In the genomic region with DNA sequence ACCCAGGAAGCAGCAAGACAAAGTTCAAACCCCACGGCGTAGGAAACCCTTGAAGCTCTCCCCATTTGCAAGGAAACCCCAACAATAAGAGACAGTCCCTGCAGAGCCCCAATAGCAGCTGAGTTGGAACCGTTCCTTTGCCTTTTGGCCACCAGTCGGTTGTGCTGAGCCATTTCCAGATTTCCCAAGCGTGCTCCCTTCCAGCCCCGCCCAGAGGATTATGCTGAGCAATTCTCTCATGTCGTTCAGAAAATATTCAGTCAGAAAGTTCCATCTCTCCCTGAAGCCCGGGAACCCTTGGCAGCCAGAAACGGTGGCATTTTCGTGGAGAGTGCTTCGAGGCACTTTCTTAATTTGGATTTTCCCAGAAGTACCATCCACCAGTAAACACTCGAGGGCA, we compare ENCODE assay signal across 11 mouse cellular contexts.
DNase-seq lines count a peak whose midpoint lies in the region; ATAC-seq and TF ChIP-seq lines count a peak whose summit lies in the region.
"Had no signal": no experiment of that assay in that cellular context is flagged by ENCODE, and none has a peak within 500 bp of the region (broad histone marks: within the 10 kb centered on the region; RNA-seq: fewer than 3 reads in every experiment).

No protein-coding gene starts in this region.

- no peaks in the 10 kb centered on the region for H3K9me3 ChIP-seq in kidney, embryonic 16.5 days (ENCODE audit: low read length)
- H3K9me3 ChIP-seq in lung, postnatal 0 days (ENCODE audit: low read length), result no peaks in the 10 kb centered on the region
- no peaks in the 10 kb centered on the region for H3K9me3 ChIP-seq in intestine, embryonic 16.5 days (ENCODE audit: control insufficient read depth, low read length)
- H3K9me3 ChIP-seq: neural tube, embryonic 12.5 days had no signal

- H3K9ac ChIP-seq in kidney, embryonic 16.5 days (replicated peaks; ENCODE audit: low read length), result no peak overlapping the region
- H3K9ac ChIP-seq in lung, postnatal 0 days (replicated peaks; ENCODE audit: low read depth), result no peak overlapping the region
- no peak overlapping the region for H3K9ac ChIP-seq in intestine, embryonic 16.5 days (ENCODE audit: low read depth, low read length)
- H3K9ac ChIP-seq: neural tube, embryonic 12.5 days had no signal

- no peak for TF ChIP-seq EP300 in lung, postnatal 0 days (IDR thresholded peaks at IDR 0.05)

- peaks cover 9% of the 10 kb centered on the region for H3K27me3 ChIP-seq in kidney, embryonic 16.5 days (ENCODE audit: insufficient read depth, low read length)
- no peaks in the 10 kb centered on the region for H3K27me3 ChIP-seq in lung, postnatal 0 days (replicated peaks; ENCODE audit: insufficient read depth, low read length)
- H3K27me3 ChIP-seq in intestine, embryonic 16.5 days (replicated peaks; ENCODE audit: control insufficient read depth, insufficient read depth, low read length), result no peaks in the 10 kb centered on the region
- H3K27me3 ChIP-seq: neural tube, embryonic 12.5 days had no signal

- peak; percentile 6 for DNase-seq in kidney, postnatal 10 days
- DNase-seq in cerebellum, postnatal 36 days, result peak; percentile 8
- DNase-seq in lung, postnatal 0 days (ENCODE audit: low spot score), result peak; percentile 38
- DNase-seq in spleen, adult 18-20 months, result no peak
- DNase-seq: embryo, embryonic 11 days; thymus, adult 18-20 months had no signal

- WGBS in kidney, embryonic 16.5 days, result 80% methylated on average over 12 of the region's 12 CpGs
- WGBS in lung, postnatal 0 days, result 49% methylated on average over 12 of the region's 12 CpGs
- 74% methylated on average over 12 of the region's 12 CpGs for WGBS in intestine, embryonic 16.5 days

- H3K4me1 ChIP-seq in kidney, embryonic 16.5 days (ENCODE audit: insufficient read depth, low read length), result no peaks in the 10 kb centered on the region
- no peaks in the 10 kb centered on the region for H3K4me1 ChIP-seq in brown adipose tissue, adult 24 weeks (ENCODE audit: control insufficient read depth, insufficient read depth, insufficient read length, low read length)
- no peaks in the 10 kb centered on the region for H3K4me1 ChIP-seq in lung, postnatal 0 days (ENCODE audit: insufficient read depth, low read depth, low read length)
- no peaks in the 10 kb centered on the region for H3K4me1 ChIP-seq in intestine, embryonic 16.5 days (ENCODE audit: control insufficient read depth, insufficient read depth, low read length)
- H3K4me1 ChIP-seq: neural tube, embryonic 12.5 days had no signal

- no peak for ATAC-seq in kidney, embryonic 16.5 days (ENCODE audit: low FRiP score, low TSS enrichment)
- peak; percentile 19; the same call in 1 of the 2 replicates for ATAC-seq in lung, postnatal 0 days
- ATAC-seq in intestine, embryonic 16.5 days, result no peak

- no peak overlapping the region for H3K27ac ChIP-seq in kidney, embryonic 16.5 days (ENCODE audit: low read length)
- H3K27ac ChIP-seq in brown adipose tissue, adult 24 weeks (replicated peaks; ENCODE audit: low read depth, low read length), result no peak overlapping the region
- no peak overlapping the region for H3K27ac ChIP-seq in lung, postnatal 0 days (ENCODE audit: low read length)
- H3K27ac ChIP-seq in intestine, embryonic 16.5 days (ENCODE audit: low read length), result no peak overlapping the region
- H3K27ac ChIP-seq: kidney, postnatal 0 days; neural tube, embryonic 12.5 days had no signal

- H3K36me3 ChIP-seq in kidney, embryonic 16.5 days (ENCODE audit: insufficient read depth, low read length), result no peaks in the 10 kb centered on the region
- no peaks in the 10 kb centered on the region for H3K36me3 ChIP-seq in lung, postnatal 0 days (ENCODE audit: insufficient read depth, low read length)
- no peaks in the 10 kb centered on the region for H3K36me3 ChIP-seq in intestine, embryonic 16.5 days (ENCODE audit: control insufficient read depth, insufficient read depth, low read length)
- H3K36me3 ChIP-seq: neural tube, embryonic 12.5 days had no signal

- H3K4me3 ChIP-seq in kidney, embryonic 16.5 days (ENCODE audit: low read length), result no peak overlapping the region
- peak overlapping the region; percentile 14; the same call in 1 of the 2 replicates for H3K4me3 ChIP-seq in brown adipose tissue, adult 24 weeks (ENCODE audit: insufficient read depth, low read depth, low read length)
- H3K4me3 ChIP-seq in lung, postnatal 0 days (ENCODE audit: low read depth, low read length), result no peak overlapping the region
- H3K4me3 ChIP-seq in intestine, embryonic 16.5 days (ENCODE audit: low read length), result no peak overlapping the region
- H3K4me3 ChIP-seq: neural tube, embryonic 12.5 days had no signal

- H3K4me2 ChIP-seq in kidney, embryonic 16.5 days (replicated peaks; ENCODE audit: low read depth, low read length), result no peak overlapping the region
- no peak overlapping the region for H3K4me2 ChIP-seq in lung, postnatal 0 days (replicated peaks; ENCODE audit: low read depth, low read length)
- no peak overlapping the region for H3K4me2 ChIP-seq in intestine, embryonic 16.5 days (ENCODE audit: low read depth, low read length)
- H3K4me2 ChIP-seq: neural tube, embryonic 12.5 days had no signal

- TF ChIP-seq CTCF in lung, postnatal 0 days (IDR thresholded peaks at IDR 0.05), result peak; percentile 23; the same call in 1 of the 2 replicates

Comparison
In these comparisons a context has a peak if more than half of its experiments do, and no peak if none do; other contexts are left out.
1. DNase-seq: peak in kidney, postnatal 10 days (single experiment), cerebellum, postnatal 36 days (2 of 2) and lung, postnatal 0 days (single experiment); none in spleen, adult 18-20 months (0 of 2).